Mouse (Mus musculus) CD4-positive, CD25-positive, alpha-beta regulatory T cell, adult 2 months (primary cell): ENCODE results near the gene Tmem177.

Experiments used
- DNase-seq: peaks from one replicate; pipeline ENCODE4 v3.0.0-alpha.2; 2012; ENCODE audit warnings: low read depth, low spot score

Gene Tmem177

GRCm38 (mm10) chr1:119912953-119913814 lies at the start of gene Tmem177:
Gene Tmem177 (minus strand): TSS chr1:119913208.
- DNase-seq: peak; percentile 95

- DNase-seq: no peak
These were observed 46.9 kb upstream of the Tmem177 start for GRCm38 (mm10) chr1:119959920-119960319.

- DNase-seq: no peak
These were observed 46.5 kb upstream of the Tmem177 start for GRCm38 (mm10) chr1:119959464-119959863.

GRCm38 (mm10) chr1:119957716-119958222 lies 44.8 kb upstream of the Tmem177 start:
- DNase-seq: no peak

- DNase-seq: no peak
These were observed 41.7 kb upstream of the Tmem177 start for GRCm38 (mm10) chr1:119954680-119955079.

- DNase-seq: no peak
These were observed 40.4 kb upstream of the Tmem177 start for GRCm38 (mm10) chr1:119953456-119953855.

GRCm38 (mm10) chr1:119950086-119950485 lies 37.1 kb upstream of the Tmem177 start:
- no peak for DNase-seq

GRCm38 (mm10) chr1:119936861-119937260 lies 23.9 kb upstream of the Tmem177 start:
- no peak for DNase-seq

- DNase-seq: no peak
These were observed 18.6 kb upstream of the Tmem177 start for GRCm38 (mm10) chr1:119931421-119932150.

GRCm38 (mm10) chr1:119929715-119930114 lies 16.7 kb upstream of the Tmem177 start:
- peak; percentile 43 for DNase-seq

- peak; percentile 54 for DNase-seq
These were observed 6.3 kb upstream of the Tmem177 start for GRCm38 (mm10) chr1:119919299-119919698.

- no peak for DNase-seq
These were observed 3.9 kb upstream of the Tmem177 start for GRCm38 (mm10) chr1:119916823-119917371.

- no peak for DNase-seq
These were observed 5.7 kb downstream of the Tmem177 start for GRCm38 (mm10) chr1:119907206-119907748.

GRCm38 (mm10) chr1:119903231-119903620 lies 9.8 kb downstream of the Tmem177 start:
- no peak for DNase-seq

- DNase-seq: no peak
These were observed 10.3 kb downstream of the Tmem177 start for GRCm38 (mm10) chr1:119902551-119903230.

GRCm38 (mm10) chr1:119899195-119900123 lies 13.5 kb downstream of the Tmem177 start:
- no peak for DNase-seq

GRCm38 (mm10) chr1:119894936-119895335 lies 18.1 kb downstream of the Tmem177 start:
- DNase-seq: peak; percentile 84

GRCm38 (mm10) chr1:119893600-119893999 lies 19.4 kb downstream of the Tmem177 start:
- no peak for DNase-seq

GRCm38 (mm10) chr1:119892933-119893332 lies 20.1 kb downstream of the Tmem177 start:
- DNase-seq: no peak

- DNase-seq: no peak
These were observed 21.1 kb downstream of the Tmem177 start for GRCm38 (mm10) chr1:119891865-119892264.
